Mouse (Mus musculus): ENCODE data around the gene Olfr1031.
"Not testable (repeated sequence)": the region's sequence is repeated elsewhere in the genome, so short reads cannot be mapped to it uniquely, and the experiment has no call there.

Olfr1031 gene

GRCm38 (mm10) chr2:85990004-85990403, at the start of gene Olfr1031:
Olfr1031 (plus strand) TSS chr2:85990304.
- no peak for DNase-seq (ENCODE audit: low read depth, low spot score)

- DNase-seq (ENCODE audit: low read depth, low spot score): no peak
Measured at GRCm38 (mm10) chr2:85950137-85950536, 40.0 kb upstream of the Olfr1031 start, which contains the start of gene Olfr1028. Olfr1028 (plus strand) TSS chr2:85950437.

GRCm38 (mm10) chr2:85973595-85973994, 16.5 kb upstream of the Olfr1031 start, which contains the start of gene Olfr1029:
Olfr1029 (plus strand) TSS chr2:85973895.
- no peak for DNase-seq (ENCODE audit: low read depth, low spot score)

- no peak for DNase-seq (ENCODE audit: low read depth, low spot score)
Measured at GRCm38 (mm10) chr2:85978976-85979375, 11.1 kb upstream of the Olfr1031 start, which contains the start of gene Olfr1030. Olfr1030 (plus strand) TSS chr2:85979276.

- DNase-seq (ENCODE audit: low read depth, low spot score): no peak
Measured at GRCm38 (mm10) chr2:86005240-86005639, 15.1 kb downstream of the Olfr1031 start, which contains the start of gene Olfr1032. Olfr1032 (plus strand) TSS chr2:86005540.

GRCm38 (mm10) chr2:86020406-86020805, 30.3 kb downstream of the Olfr1031 start, which contains the start of gene Olfr1033:
Olfr1033 (plus strand) TSS chr2:86020633.
- DNase-seq (ENCODE audit: low read depth, low spot score): not testable (repeated sequence)

GRCm38 (mm10) chr2:86021518-86021917, 31.4 kb downstream of the Olfr1031 start:
- DNase-seq (ENCODE audit: low read depth, low spot score): not testable (repeated sequence)
